Mouse (Mus musculus): ENCODE data around the gene Pkp4. TPM values are rescaled to one million over a fixed set of nuclear protein-coding genes. Genes with fewer than 3 reads are reported as not detected.

Gene Pkp4
- total and polyA plus RNA-seq, 3 experiments, result not detected

- Histone ChIP-seq H3K9ac (ENCODE audit: control insufficient read depth, low read depth, low read length, poor library complexity, severe bottlenecking) (no peak overlapping the region), H3K4me3 (ENCODE audit: control insufficient read depth in 1 of 2, insufficient read depth in 1 of 2, low read depth in 2 of 2, low read length in 2 of 2) (no peak overlapping the region), H3K27me3 (ENCODE audit: control insufficient read depth in 1 of 2, insufficient read depth in 2 of 2, low read length in 2 of 2) (no peaks in the 10 kb centered on the region), H3K9me3 (replicated peaks; ENCODE audit: insufficient read depth, low read length) (no peaks in the 10 kb centered on the region), H3K79me2 (ENCODE audit: control insufficient read depth, insufficient read depth, low read length, poor library complexity) (no peaks in the 10 kb centered on the region), H3K4me1 (ENCODE audit: control insufficient read depth in 1 of 2, insufficient read depth in 2 of 2, low read length in 2 of 2) (no peaks in the 10 kb centered on the region), H3K27ac (ENCODE audit: control insufficient read depth, low read depth, low read length) (no peak overlapping the region), H3K36me3 (ENCODE audit: control insufficient read depth in 1 of 2, insufficient read depth in 2 of 2, low read length in 2 of 2) (no peaks in the 10 kb centered on the region)
- no peak for DNase-seq (ENCODE audit: low read depth, low spot score)
- TF ChIP-seq MXI1 (IDR thresholded peaks at IDR 0.05; ENCODE audit: low read depth, low read length), result no peak
- no peak for TF ChIP-seq TCF12 (IDR thresholded peaks at IDR 0.05; ENCODE audit: low read depth, low read length)
- TF ChIP-seq MAZ (IDR thresholded peaks at IDR 0.05; ENCODE audit: low read depth, low read length), result no peak
- TF ChIP-seq USF1 (IDR thresholded peaks at IDR 0.05; ENCODE audit: low read depth, low read length), result no peak
- no peak for TF ChIP-seq ETS1 (IDR thresholded peaks at IDR 0.05; ENCODE audit: low read depth, low read length)
- no peak for TF ChIP-seq ZNF384 (IDR thresholded peaks at IDR 0.05; ENCODE audit: low read depth, low read length)
- no peak for TF ChIP-seq RAD21 (IDR thresholded peaks at IDR 0.05; ENCODE audit: low read depth, low read length)
- no peak for TF ChIP-seq ELF1 (IDR thresholded peaks at IDR 0.05; ENCODE audit: low read depth, low read length)
- TF ChIP-seq GATA1 (IDR thresholded peaks at IDR 0.05; ENCODE audit: low read depth, low read length), result no peak
- TF ChIP-seq SIN3A (IDR thresholded peaks at IDR 0.05; ENCODE audit: low read length), result no peak
- no peak for TF ChIP-seq ZKSCAN1 (IDR thresholded peaks at IDR 0.05; ENCODE audit: low read depth, low read length)
- TF ChIP-seq CTCF (IDR thresholded peaks at IDR 0.05 in 2 of 3, conservative IDR thresholded peaks at IDR 0.05 in 1 of 3; ENCODE audit: control insufficient read depth in 1 of 3, insufficient read depth in 1 of 3, low read depth in 2 of 3, low read length in 3 of 3, poor library complexity in 1 of 3, severe bottlenecking in 1 of 3), result no peak
- TF ChIP-seq ZC3H11A (IDR thresholded peaks at IDR 0.05; ENCODE audit: low read depth, low read length), result no peak
- no peak for TF ChIP-seq KAT2A (conservative IDR thresholded peaks at IDR 0.05; ENCODE audit: low read depth, low read length)
- TF ChIP-seq RCOR1 (IDR thresholded peaks at IDR 0.05; ENCODE audit: low read depth, low read length), result no peak
- TF ChIP-seq MYB (IDR thresholded peaks at IDR 0.05; ENCODE audit: low read depth, low read length), result no peak
- TF ChIP-seq CHD2 (IDR thresholded peaks at IDR 0.05; ENCODE audit: low read length), result no peak
- TF ChIP-seq MAFK (IDR thresholded peaks at IDR 0.05; ENCODE audit: borderline replicate concordance, low read depth, low read length), result no peak
These were observed 92.2 kb downstream of the Pkp4 start for GRCm38 (mm10) chr2:59252818-59253217.

GRCm38 (mm10) chr2:59253435-59253834 is 92.8 kb downstream of the Pkp4 start:
- TF ChIP-seq ZKSCAN1 (IDR thresholded peaks at IDR 0.05; ENCODE audit: low read depth, low read length) (no peak), ETS1 (IDR thresholded peaks at IDR 0.05; ENCODE audit: low read depth, low read length) (no peak), ZNF384 (IDR thresholded peaks at IDR 0.05; ENCODE audit: low read depth, low read length) (no peak), POLR2AphosphoS2 (IDR thresholded peaks at IDR 0.05; ENCODE audit: low read length) (no peak), MEF2A (IDR thresholded peaks at IDR 0.05; ENCODE audit: extremely low read depth, insufficient replicate concordance, low read depth, low read length, poor library complexity, severe bottlenecking) (no peak), E2F4 (IDR thresholded peaks at IDR 0.05; ENCODE audit: borderline replicate concordance, low read depth, low read length) (no peak), BHLHE40 (IDR thresholded peaks at IDR 0.05; ENCODE audit: borderline replicate concordance, low read depth, low read length) (no peak), MAFK (IDR thresholded peaks at IDR 0.05; ENCODE audit: borderline replicate concordance, low read depth, low read length) (no peak), MYC (IDR thresholded peaks at IDR 0.05; ENCODE audit: low read depth, low read length) (no peak), SIN3A (IDR thresholded peaks at IDR 0.05; ENCODE audit: low read length) (no peak), RAD21 (IDR thresholded peaks at IDR 0.05; ENCODE audit: low read depth, low read length) (no peak), ZMIZ1 (IDR thresholded peaks at IDR 0.05; ENCODE audit: low read depth, low read length) (no peak), USF2 (IDR thresholded peaks at IDR 0.05; ENCODE audit: borderline replicate concordance in 1 of 2, insufficient read depth in 1 of 2, low read depth in 1 of 2, low read length in 2 of 2) (no peak), GABPA (IDR thresholded peaks at IDR 0.05; ENCODE audit: low read depth, low read length) (no peak), EP300 (IDR thresholded peaks at IDR 0.05; ENCODE audit: low read depth in 1 of 2, low read length in 2 of 2) (no peak), MYB (IDR thresholded peaks at IDR 0.05; ENCODE audit: low read depth, low read length) (no peak)
- Histone ChIP-seq H3K9me3 (replicated peaks; ENCODE audit: insufficient read depth, low read length) (no peaks in the 10 kb centered on the region), H3K79me2 (ENCODE audit: control insufficient read depth, insufficient read depth, low read length, poor library complexity) (no peaks in the 10 kb centered on the region), H3K9ac (ENCODE audit: control insufficient read depth, low read depth, low read length, poor library complexity, severe bottlenecking) (no peak overlapping the region), H3K27ac (ENCODE audit: control insufficient read depth, low read depth, low read length) (no peak overlapping the region), H3K27me3 (ENCODE audit: control insufficient read depth in 1 of 2, insufficient read depth in 2 of 2, low read length in 2 of 2) (no peaks in the 10 kb centered on the region), H3K36me3 (ENCODE audit: control insufficient read depth in 1 of 2, insufficient read depth in 2 of 2, low read length in 2 of 2) (no peaks in the 10 kb centered on the region), H3K4me3 (ENCODE audit: control insufficient read depth in 1 of 2, insufficient read depth in 1 of 2, low read depth in 2 of 2, low read length in 2 of 2) (no peak overlapping the region), H3K4me1 (ENCODE audit: control insufficient read depth in 1 of 2, insufficient read depth in 2 of 2, low read length in 2 of 2) (no peaks in the 10 kb centered on the region)
- no peak for DNase-seq (ENCODE audit: low read depth, low spot score)
